Mouse (Mus musculus) monocyte, adult 5-6 weeks (primary cell): ENCODE data around the gene Myo18a. TPM values are rescaled to one million over a fixed set of nuclear protein-coding genes. Genes with fewer than 3 reads are reported as not detected.

Experiments used
- ATAC-seq: fragments of 153-309, 156-312 bp; replicated peaks from 2 replicates; pipeline ENCODE4 v1.8.0; 2017; ENCODE audit warnings: mild to moderate bottlenecking; ENCODE audit not compliant: low TSS enrichment, insufficient number of reproducible peaks, severe bottlenecking, poor library complexity, low FRiP score
- total RNA-seq: library from RNA; stranded (forward); fragments of 200-1000, 200-491, 200-594 nt; gene quantifications from 3 replicates; pipeline ENCODE4 v1.2.3, GENCODE M21; 2017

Gene Myo18a
- total RNA-seq, 1 experiment from 2014 or later: 145 TPM

- ATAC-seq: no peak
Measured at GRCm38 (mm10) chr11:77766351-77767001, 3.4 kb downstream of the Myo18a start.

- ATAC-seq: no peak
Measured at GRCm38 (mm10) chr11:77769496-77769895, 6.5 kb downstream of the Myo18a start.

- no peak for ATAC-seq
Measured at GRCm38 (mm10) chr11:77770346-77770745, 7.3 kb downstream of the Myo18a start.

- ATAC-seq: no peak
Measured at GRCm38 (mm10) chr11:77771879-77772713, 9.1 kb downstream of the Myo18a start.

- no peak for ATAC-seq
Measured at GRCm38 (mm10) chr11:77775701-77776400, 12.8 kb downstream of the Myo18a start.

GRCm38 (mm10) chr11:77777436-77777835 lies 14.4 kb downstream of the Myo18a start:
- no peak for ATAC-seq

- no peak for ATAC-seq
Measured at GRCm38 (mm10) chr11:77777937-77778336, 14.9 kb downstream of the Myo18a start.

GRCm38 (mm10) chr11:77779240-77779639 lies 16.2 kb downstream of the Myo18a start:
- no peak for ATAC-seq

- no peak for ATAC-seq
Measured at GRCm38 (mm10) chr11:77781088-77781487, 18.0 kb downstream of the Myo18a start.

GRCm38 (mm10) chr11:77782104-77782815 lies 19.2 kb downstream of the Myo18a start:
- ATAC-seq: no peak

GRCm38 (mm10) chr11:77783211-77783746 lies 20.2 kb downstream of the Myo18a start:
- no peak for ATAC-seq

- ATAC-seq: peak; percentile 18; the same call in 1 of the 2 replicates
Measured at GRCm38 (mm10) chr11:77783747-77784646, 21.0 kb downstream of the Myo18a start.

- no peak for ATAC-seq
Measured at GRCm38 (mm10) chr11:77784894-77785293, 21.8 kb downstream of the Myo18a start.

GRCm38 (mm10) chr11:77785396-77785767 lies 22.3 kb downstream of the Myo18a start:
- ATAC-seq: no peak

GRCm38 (mm10) chr11:77785768-77786561 lies 22.9 kb downstream of the Myo18a start:
- peak; percentile 77 for ATAC-seq

- ATAC-seq: no peak
Measured at GRCm38 (mm10) chr11:77787707-77788106, 24.7 kb downstream of the Myo18a start, which contains the start of gene Gm10277. Gene Gm10277 (minus strand): TSS chr11:77787747.

GRCm38 (mm10) chr11:77789512-77789911 lies 26.5 kb downstream of the Myo18a start:
- no peak for ATAC-seq
